Mouse (Mus musculus): Measurements from ENCODE around the gene Dpf1. TPM values are rescaled to one million over a fixed set of nuclear protein-coding genes. Genes with fewer than 3 reads are reported as not detected.
A peak's percentile ranks its signal among the peaks of the same experiment; 100 is the strongest.

Gene Dpf1
- polyA plus RNA-seq, 1 experiment from 2014 or later = 3.7 TPM

- no peak overlapping the region for H3K4me3 ChIP-seq
- H3K27me3 ChIP-seq (replicated peaks) = peaks cover 63% of the 10 kb centered on the region
- H3K9ac ChIP-seq = no peak overlapping the region
- H3K9me3 ChIP-seq = no peaks in the 10 kb centered on the region
- peaks cover 14% of the 10 kb centered on the region for H3K4me1 ChIP-seq
- H3K4me2 ChIP-seq = peak overlapping the region; percentile 12
- no peak for ATAC-seq (ENCODE audit: extremely low read depth, insufficient number of reproducible peaks, low FRiP score, low TSS enrichment)
- 1% methylated on average over 7 of the region's 7 CpGs for WGBS
- H3K27ac ChIP-seq (replicated peaks) = no peak overlapping the region
- no peaks in the 10 kb centered on the region for H3K36me3 ChIP-seq
Observed at GRCm38 (mm10) chr7:29301127-29301566, 2.6 kb upstream of the Dpf1 start.

GRCm38 (mm10) chr7:29302641-29303040 lies 1.1 kb upstream of the Dpf1 start:
- peaks cover 24% of the 10 kb centered on the region for H3K4me1 ChIP-seq
- ATAC-seq (ENCODE audit: extremely low read depth, insufficient number of reproducible peaks, low FRiP score, low TSS enrichment) = no peak
- 53% methylated on average over 7 of the region's 7 CpGs for WGBS
- no peak overlapping the region for H3K4me2 ChIP-seq
- peaks cover 70% of the 10 kb centered on the region for H3K27me3 ChIP-seq (replicated peaks)
- no peaks in the 10 kb centered on the region for H3K9me3 ChIP-seq
- H3K4me3 ChIP-seq = no peak overlapping the region
- H3K9ac ChIP-seq = no peak overlapping the region
- H3K27ac ChIP-seq (replicated peaks) = no peak overlapping the region
- H3K36me3 ChIP-seq = no peaks in the 10 kb centered on the region

GRCm38 (mm10) chr7:29304463-29305262 lies 912 bp downstream of the Dpf1 start:
- no peak for ATAC-seq (ENCODE audit: extremely low read depth, insufficient number of reproducible peaks, low FRiP score, low TSS enrichment)
- Histone ChIP-seq H3K9me3 (no peaks in the 10 kb centered on the region), H3K4me3 (peak overlapping the region; percentile 62), H3K4me2 (peak overlapping the region; percentile 96), H3K27ac (replicated peaks) (no peak overlapping the region), H3K9ac (peak overlapping the region; percentile 78), H3K36me3 (no peaks in the 10 kb centered on the region), H3K4me1 (peaks cover 40% of the 10 kb centered on the region), H3K27me3 (replicated peaks) (peaks cover 75% of the 10 kb centered on the region)
- WGBS = under 1% methylated on average over 48 of the region's 48 CpGs

GRCm38 (mm10) chr7:29305263-29305988 lies 1.7 kb downstream of the Dpf1 start:
- Histone ChIP-seq H3K4me2 (peak overlapping the region; percentile 96), H3K36me3 (no peaks in the 10 kb centered on the region), H3K27ac (replicated peaks) (no peak overlapping the region), H3K4me1 (peaks cover 42% of the 10 kb centered on the region), H3K9ac (peak overlapping the region; percentile 78), H3K9me3 (no peaks in the 10 kb centered on the region), H3K27me3 (replicated peaks) (peaks cover 82% of the 10 kb centered on the region), H3K4me3 (peak overlapping the region; percentile 62)
- no peak for ATAC-seq (ENCODE audit: extremely low read depth, insufficient number of reproducible peaks, low FRiP score, low TSS enrichment)
- WGBS = 26% methylated on average over 9 of the region's 9 CpGs

- Histone ChIP-seq H3K4me2 (no peak overlapping the region), H3K36me3 (no peaks in the 10 kb centered on the region), H3K4me1 (peaks cover 42% of the 10 kb centered on the region), H3K9ac (no peak overlapping the region), H3K4me3 (no peak overlapping the region), H3K27me3 (replicated peaks) (peaks cover 89% of the 10 kb centered on the region), H3K27ac (replicated peaks) (no peak overlapping the region), H3K9me3 (no peaks in the 10 kb centered on the region)
- ATAC-seq (ENCODE audit: extremely low read depth, insufficient number of reproducible peaks, low FRiP score, low TSS enrichment) = no peak
- 45% methylated on average over 7 of the region's 7 CpGs for WGBS
Observed at GRCm38 (mm10) chr7:29306108-29306507, 2.4 kb downstream of the Dpf1 start.

- H3K27me3 ChIP-seq (replicated peaks) = peaks cover 92% of the 10 kb centered on the region
- H3K36me3 ChIP-seq = no peaks in the 10 kb centered on the region
- no peak overlapping the region for H3K9ac ChIP-seq
- H3K4me3 ChIP-seq = no peak overlapping the region
- no peak overlapping the region for H3K27ac ChIP-seq (replicated peaks)
- WGBS = 26% methylated on average over 7 of the region's 7 CpGs
- H3K4me2 ChIP-seq = no peak overlapping the region
- peaks cover 42% of the 10 kb centered on the region for H3K4me1 ChIP-seq
- no peaks in the 10 kb centered on the region for H3K9me3 ChIP-seq
- no peak for ATAC-seq (ENCODE audit: extremely low read depth, insufficient number of reproducible peaks, low FRiP score, low TSS enrichment)
Observed at GRCm38 (mm10) chr7:29306619-29307018, 2.9 kb downstream of the Dpf1 start.

- Histone ChIP-seq H3K27ac (replicated peaks) (no peak overlapping the region), H3K27me3 (replicated peaks) (peaks cover 89% of the 10 kb centered on the region), H3K4me2 (peak overlapping the region; percentile 98), H3K4me3 (peak overlapping the region; percentile 67), H3K9ac (peak overlapping the region; percentile 74), H3K36me3 (no peaks in the 10 kb centered on the region), H3K9me3 (no peaks in the 10 kb centered on the region), H3K4me1 (peaks cover 42% of the 10 kb centered on the region)
- ATAC-seq (ENCODE audit: extremely low read depth, insufficient number of reproducible peaks, low FRiP score, low TSS enrichment) = peak; percentile 69
- 1% methylated on average over 42 of the region's 42 CpGs for WGBS
Observed at GRCm38 (mm10) chr7:29307350-29308104, 3.8 kb downstream of the Dpf1 start.

GRCm38 (mm10) chr7:29309221-29309721 lies 5.5 kb downstream of the Dpf1 start:
- H3K36me3 ChIP-seq = no peaks in the 10 kb centered on the region
- peak overlapping the region; percentile 57 for H3K4me3 ChIP-seq
- peak overlapping the region; percentile 79 for H3K9ac ChIP-seq
- peaks cover 76% of the 10 kb centered on the region for H3K27me3 ChIP-seq (replicated peaks)
- under 1% methylated on average over 36 of the region's 36 CpGs for WGBS
- H3K9me3 ChIP-seq = no peaks in the 10 kb centered on the region
- peak overlapping the region; percentile 98 for H3K4me2 ChIP-seq
- H3K4me1 ChIP-seq = peaks cover 38% of the 10 kb centered on the region
- no peak for ATAC-seq (ENCODE audit: extremely low read depth, insufficient number of reproducible peaks, low FRiP score, low TSS enrichment)
- no peak overlapping the region for H3K27ac ChIP-seq (replicated peaks)

- Histone ChIP-seq H3K4me2 (peak overlapping the region; percentile 98), H3K4me1 (peaks cover 34% of the 10 kb centered on the region), H3K27me3 (replicated peaks) (peaks cover 75% of the 10 kb centered on the region), H3K9me3 (no peaks in the 10 kb centered on the region), H3K4me3 (peak overlapping the region; percentile 57), H3K36me3 (no peaks in the 10 kb centered on the region), H3K27ac (replicated peaks) (no peak overlapping the region), H3K9ac (peak overlapping the region; percentile 79)
- ATAC-seq (ENCODE audit: extremely low read depth, insufficient number of reproducible peaks, low FRiP score, low TSS enrichment) = no peak
- 4% methylated on average over 5 of the region's 5 CpGs for WGBS
Observed at GRCm38 (mm10) chr7:29309749-29310148, 6.0 kb downstream of the Dpf1 start.

GRCm38 (mm10) chr7:29313051-29313450 lies 9.3 kb downstream of the Dpf1 start:
- 33% methylated on average over 9 of the region's 9 CpGs for WGBS
- Histone ChIP-seq H3K4me1 (peaks cover 34% of the 10 kb centered on the region), H3K27me3 (replicated peaks) (peaks cover 80% of the 10 kb centered on the region)

More at GRCm38 (mm10) chr7:29313051-29313450, 9.3 kb downstream of the Dpf1 start:
- H3K4me2 ChIP-seq = no peak overlapping the region
- no peak overlapping the region for H3K4me3 ChIP-seq
- no peaks in the 10 kb centered on the region for H3K9me3 ChIP-seq
- H3K9ac ChIP-seq = no peak overlapping the region
- H3K27ac ChIP-seq (replicated peaks) = no peak overlapping the region
- no peaks in the 10 kb centered on the region for H3K36me3 ChIP-seq
- no peak for ATAC-seq (ENCODE audit: extremely low read depth, insufficient number of reproducible peaks, low FRiP score, low TSS enrichment)

All from heart, embryonic 13.5 days (tissue).